Mouse (Mus musculus): ENCODE results near the gene Mapk6.
"Not testable (repeated sequence)": the region's sequence is repeated elsewhere in the genome, so short reads cannot be mapped to it uniquely, and the experiment has no call there.

Gene Mapk6

GRCm38 (mm10) chr9:75409852-75410378 is at the start of gene Mapk6:
Gene Mapk6, minus strand, starts transcription at chr9:75410005.
- peak; percentile 97 to 99 for DNase-seq

- no peak for DNase-seq
Observed at GRCm38 (mm10) chr9:75455684-75456083, 45.9 kb upstream of the Mapk6 start.

GRCm38 (mm10) chr9:75453994-75454393 is 44.2 kb upstream of the Mapk6 start:
- DNase-seq: no peak

GRCm38 (mm10) chr9:75448021-75448420 is 38.2 kb upstream of the Mapk6 start:
- no peak for DNase-seq

GRCm38 (mm10) chr9:75446574-75446973 is 36.8 kb upstream of the Mapk6 start:
- not testable (repeated sequence) for DNase-seq

- no peak for DNase-seq
Observed at GRCm38 (mm10) chr9:75444981-75445380, 35.2 kb upstream of the Mapk6 start.

- DNase-seq: peak in 1 of 2 experiments; percentile 70
Observed at GRCm38 (mm10) chr9:75441691-75442131, 31.9 kb upstream of the Mapk6 start.

GRCm38 (mm10) chr9:75440796-75441666 is 31.2 kb upstream of the Mapk6 start, which contains the start of gene Leo1:
Gene Leo1, plus strand, starts transcription at chr9:75441524.
- peak; percentile 71 to 74 for DNase-seq

GRCm38 (mm10) chr9:75437653-75438385 is 28.0 kb upstream of the Mapk6 start:
- DNase-seq: peak in 1 of 2 experiments; percentile 64

- peak; percentile 47 to 48 for DNase-seq
Observed at GRCm38 (mm10) chr9:75435918-75436317, 26.1 kb upstream of the Mapk6 start.

- DNase-seq: no peak
Observed at GRCm38 (mm10) chr9:75435291-75435690, 25.5 kb upstream of the Mapk6 start.

GRCm38 (mm10) chr9:75434872-75435271 is 25.1 kb upstream of the Mapk6 start:
- DNase-seq: no peak

GRCm38 (mm10) chr9:75434172-75434793 is 24.5 kb upstream of the Mapk6 start:
- peak in 1 of 2 experiments; percentile 44 for DNase-seq

- no peak for DNase-seq
Observed at GRCm38 (mm10) chr9:75432694-75433093, 22.9 kb upstream of the Mapk6 start.

- no peak for DNase-seq
Observed at GRCm38 (mm10) chr9:75430822-75431621, 21.2 kb upstream of the Mapk6 start.

- DNase-seq: no peak
Observed at GRCm38 (mm10) chr9:75429657-75430056, 19.9 kb upstream of the Mapk6 start.

- no peak for DNase-seq
Observed at GRCm38 (mm10) chr9:75429040-75429439, 19.2 kb upstream of the Mapk6 start.

GRCm38 (mm10) chr9:75428274-75428600 is 18.4 kb upstream of the Mapk6 start:
- no peak for DNase-seq

- DNase-seq: no peak
Observed at GRCm38 (mm10) chr9:75427366-75428273, 17.8 kb upstream of the Mapk6 start.

- DNase-seq: no peak
Observed at GRCm38 (mm10) chr9:75425796-75426391, 16.1 kb upstream of the Mapk6 start.

Data from spleen, adult 18-20 months (tissue).